Mouse (Mus musculus) CH12.LX (cell line): Measurements from ENCODE around the gene Zfp281.

Source experiments
- ELF1 ChIP-seq: IDR thresholded peaks from 2 replicates; pipeline ENCODE4 v1.6.1; 2014; ENCODE audit warnings: low read depth, mild to moderate bottlenecking, inconsistent platforms, low read length, improper control_type of control experiment
- HCFC1 ChIP-seq: IDR thresholded peaks from 2 replicates; pipeline ENCODE4 v1.6.1; 2012; ENCODE audit warnings: low read depth, mild to moderate bottlenecking, inconsistent platforms, low read length, improper control_type of control experiment

- TF ChIP-seq ELF1 (no peak), HCFC1 (no peak)
Observed at GRCm38 (mm10) chr1:136594235-136594850, 30.4 kb upstream of the Zfp281 start.
